Mouse (Mus musculus) liver, embryonic 12.5 days (tissue): ENCODE results near the gene Larp1b. TPM values are rescaled to one million over a fixed set of nuclear protein-coding genes. Genes with fewer than 3 reads are reported as not detected.
"Not testable (repeated sequence)": the region's sequence is repeated elsewhere in the genome, so short reads cannot be mapped to it uniquely, and the experiment has no call there.

Source experiments
- ATAC-seq: fragments of 200-750 bp; cut with Nextera tagmentation; 2 replicates; pipeline ENCODE4 v1.8.0; 2017; ENCODE audit warnings: moderate number of reproducible peaks, mild to moderate bottlenecking, moderate library complexity
- H3K27ac ChIP-seq: fragments of 300-500 bp; sonication (generic); 2 replicates; pipeline ENCODE4 v1.5.1; 2016; ENCODE audit warnings: mild to moderate bottlenecking
- H3K27me3 ChIP-seq: fragments of 300-500 bp; sonication (generic); replicated peaks from 2 replicates; pipeline ENCODE4 v1.6.1; 2016; ENCODE audit warnings: mild to moderate bottlenecking, moderate library complexity
- H3K36me3 ChIP-seq: fragments of 300-500 bp; sonication (generic); 2 replicates; pipeline ENCODE4 v1.6.1; 2016; ENCODE audit warnings: mild to moderate bottlenecking, moderate library complexity
- H3K4me1 ChIP-seq: fragments of 300-500 bp; sonication (generic); 2 replicates; pipeline ENCODE4 v1.6.1; 2016
- H3K4me2 ChIP-seq: fragments of 300-500 bp; sonication (generic); 2 replicates; pipeline ENCODE4 v1.6.1; 2016; ENCODE audit warnings: mild to moderate bottlenecking, moderate library complexity
- H3K4me3 ChIP-seq: fragments of 300-500 bp; sonication (generic); 2 replicates; pipeline ENCODE4 v1.5.1; 2016; ENCODE audit warnings: mild to moderate bottlenecking, moderate library complexity
- H3K9ac ChIP-seq: fragments of 300-500 bp; sonication (generic); 2 replicates; pipeline ENCODE4 v1.6.1; 2016; ENCODE audit warnings: mild to moderate bottlenecking, moderate library complexity
- H3K9me3 ChIP-seq: fragments of 300-500 bp; sonication (generic); replicated peaks from 2 replicates; pipeline ENCODE4 v1.6.1; 2016; ENCODE audit warnings: mild to moderate bottlenecking, moderate library complexity
- WGBS: fragments of 180-500 bp; shearing (Covaris S2); methylation state at CpG from one replicate; pipeline ENCODE4 v1.1.7; 2016; ENCODE audit not compliant: insufficient replicate concordance; 5-methylcytosine and 5-hydroxymethylcytosine counted together
- polyA plus RNA-seq: library from polyadenylated mRNA; unstranded; fragments of >200 nt; fragmentation: Nextera tagmentation; extraction: Ambion mirVana; gene quantifications from 2 replicates; pipeline ENCODE4 v1.2.1, GENCODE M21; 2016

Larp1b gene
- polyA plus RNA-seq: 10.2 and 10.7 TPM in 2 replicates

DNA sequence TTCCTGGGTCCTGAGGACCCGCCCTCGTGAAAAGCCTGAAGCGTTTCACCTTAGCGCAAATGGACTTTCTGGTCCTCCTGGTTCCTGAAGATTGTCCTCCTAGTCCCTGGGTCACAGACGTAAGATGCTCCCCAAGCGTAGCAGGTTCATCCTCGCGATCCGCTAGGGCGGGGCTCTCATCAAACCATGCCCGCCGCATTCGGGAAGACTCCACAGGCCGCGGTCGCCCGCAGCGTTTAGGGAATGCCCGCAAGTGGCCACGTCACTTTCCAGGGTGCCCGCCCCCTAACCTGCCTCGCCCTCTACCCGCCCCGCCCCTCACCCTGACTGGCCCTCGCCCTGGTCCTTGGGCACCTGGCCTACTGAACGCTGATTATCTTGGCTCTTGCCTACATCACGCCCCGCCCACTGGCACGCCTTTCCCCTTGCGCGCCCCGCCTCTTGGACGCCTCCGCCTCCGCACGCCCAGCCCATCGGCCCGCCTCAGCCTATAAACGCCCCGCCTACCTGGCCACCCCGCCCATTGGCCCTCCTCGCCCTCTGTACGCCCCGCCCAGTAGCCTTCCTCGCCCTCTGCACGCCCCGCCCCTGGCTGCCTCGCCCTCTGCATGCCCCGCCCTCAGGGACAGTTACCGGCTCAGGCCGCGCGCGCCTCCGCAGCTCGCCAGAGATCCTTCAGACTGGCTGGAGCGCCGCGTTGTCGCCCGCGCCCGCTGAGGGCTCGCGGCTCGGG, at the start of gene Larp1b:
Gene Larp1b (plus strand): TSS at position 659 of the 733 bp plus-strand sequence.
- peak within 1 kb of the TSS; percentile 95 for H3K27ac ChIP-seq
- under 1% methylated on average over 58 of the region's 66 CpGs for WGBS
- H3K4me1 ChIP-seq: peaks cover 25% of the 10 kb centered on the region
- peak within 1 kb of the TSS; percentile 88 for H3K4me3 ChIP-seq
- no peaks in the 10 kb centered on the region for H3K36me3 ChIP-seq
- peak within 1 kb of the TSS; percentile 99 for H3K4me2 ChIP-seq
- peak within 1 kb of the TSS; percentile 96 for H3K9ac ChIP-seq
- H3K27me3 ChIP-seq: peaks cover 16% of the 10 kb centered on the region
- ATAC-seq: peak; percentile 91
- H3K9me3 ChIP-seq: no peaks in the 10 kb centered on the region

DNA sequence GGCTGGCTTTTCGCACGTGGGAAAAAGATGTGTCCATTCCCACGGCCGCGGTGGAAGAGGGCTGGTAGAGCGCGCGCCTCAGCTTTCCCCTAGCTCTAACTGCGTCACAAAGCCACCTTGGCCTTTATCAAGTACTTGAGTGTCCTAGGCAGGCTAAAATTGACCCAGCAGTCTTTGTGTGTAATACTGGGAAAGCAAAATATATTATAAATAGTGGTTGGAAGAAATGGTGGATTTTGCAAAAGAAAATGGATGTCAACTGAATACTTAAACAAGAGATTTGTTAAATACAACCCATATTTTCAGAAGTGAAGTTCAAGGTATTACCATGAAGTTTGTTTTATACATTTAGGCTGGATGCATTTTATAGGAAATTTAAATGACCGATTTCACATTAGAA, 47.2 kb upstream of the Larp1b start, which contains the start of gene 1700034I23Rik:
Gene 1700034I23Rik (minus strand): TSS at position 101 of the 400 bp plus-strand sequence.
- H3K9me3 ChIP-seq, H3K4me2 ChIP-seq, H3K4me3 ChIP-seq, H3K27me3 ChIP-seq, H3K9ac ChIP-seq, H3K27ac ChIP-seq, ATAC-seq, H3K36me3 ChIP-seq, H3K4me1 ChIP-seq: not testable (repeated sequence)
- 89% methylated on average over 8 of the region's 10 CpGs for WGBS

DNA sequence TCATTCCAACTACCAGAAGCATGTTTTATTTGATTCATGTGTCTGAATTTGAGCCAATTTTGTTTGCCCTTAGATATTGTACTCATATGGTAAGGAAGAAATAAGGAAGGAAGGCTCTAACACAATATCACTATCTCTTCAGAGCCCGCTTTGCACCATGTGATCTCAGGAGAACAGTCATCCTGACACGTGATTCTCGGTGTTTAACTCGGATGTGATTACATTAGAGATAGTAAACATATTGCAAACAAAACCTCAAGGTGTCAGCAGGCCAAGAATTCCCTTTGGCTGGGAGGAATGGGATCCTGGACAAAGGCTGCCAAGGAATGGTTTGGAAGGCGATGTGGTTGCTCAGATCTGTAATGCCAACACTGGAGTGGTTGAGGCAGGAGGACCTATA, 11.4 kb upstream of the Larp1b start:
- no peak overlapping the region for H3K4me3 ChIP-seq
- no peak overlapping the region for H3K9ac ChIP-seq
- no peak overlapping the region for H3K27ac ChIP-seq
- H3K36me3 ChIP-seq: peaks cover 14% of the 10 kb centered on the region
- no peaks in the 10 kb centered on the region for H3K4me1 ChIP-seq
- WGBS: 66% methylated on average over 5 of the region's 5 CpGs
- H3K27me3 ChIP-seq: no peaks in the 10 kb centered on the region
- ATAC-seq: no peak
- no peaks in the 10 kb centered on the region for H3K9me3 ChIP-seq
- no peak overlapping the region for H3K4me2 ChIP-seq

DNA sequence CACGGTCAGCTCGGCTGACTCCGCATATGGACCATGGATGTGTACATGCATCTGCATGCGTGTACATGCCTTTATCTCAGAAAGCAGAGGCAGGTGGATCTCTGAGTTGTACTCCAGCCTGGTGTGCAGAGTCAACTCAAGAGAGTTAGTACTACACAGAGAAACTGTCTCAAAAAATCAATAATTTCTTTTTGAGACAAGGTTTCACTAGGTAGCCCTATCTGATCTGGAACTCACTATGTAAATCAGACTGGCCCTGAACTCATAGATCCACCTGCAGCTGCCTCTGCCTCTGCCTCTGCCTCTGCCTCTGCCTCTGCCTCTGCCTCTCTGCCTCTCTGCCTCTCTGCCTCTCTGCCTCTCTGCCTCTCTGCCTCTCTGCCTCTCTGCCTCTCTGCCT, 11.0 kb upstream of the Larp1b start:
- no peak overlapping the region for H3K4me2 ChIP-seq
- peaks cover 11% of the 10 kb centered on the region for H3K36me3 ChIP-seq
- H3K4me3 ChIP-seq: no peak overlapping the region
- no peak overlapping the region for H3K27ac ChIP-seq
- ATAC-seq: no peak
- no peaks in the 10 kb centered on the region for H3K9me3 ChIP-seq
- H3K9ac ChIP-seq: no peak overlapping the region
- H3K4me1 ChIP-seq: no peaks in the 10 kb centered on the region
- WGBS: 87% methylated on average over 4 of the region's 4 CpGs
- no peaks in the 10 kb centered on the region for H3K27me3 ChIP-seq

DNA sequence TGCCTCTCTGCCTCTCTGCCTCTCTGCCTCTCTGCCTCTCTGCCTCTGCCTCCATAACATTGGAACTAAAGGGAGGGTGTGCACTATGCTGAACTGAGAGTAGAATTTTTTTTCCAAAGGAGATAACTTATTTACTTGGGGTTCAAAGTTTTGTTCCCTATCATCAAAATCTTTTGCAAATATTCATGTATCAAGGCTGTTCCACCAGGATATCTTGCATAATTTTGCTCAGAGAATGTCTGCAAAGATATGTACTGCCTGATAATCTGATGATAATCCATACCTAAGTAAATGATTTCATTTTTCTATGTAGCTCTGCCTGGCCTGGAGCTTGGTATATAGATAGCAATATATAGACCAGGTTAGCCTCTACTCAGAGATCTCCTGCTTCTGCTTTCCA, 10.6 kb upstream of the Larp1b start:
- H3K27me3 ChIP-seq: no peaks in the 10 kb centered on the region
- H3K27ac ChIP-seq: no peak overlapping the region
- ATAC-seq: no peak
- no peaks in the 10 kb centered on the region for H3K9me3 ChIP-seq
- H3K4me2 ChIP-seq: no peak overlapping the region
- peaks cover 6% of the 10 kb centered on the region for H3K36me3 ChIP-seq
- H3K9ac ChIP-seq: no peak overlapping the region
- H3K4me1 ChIP-seq: no peaks in the 10 kb centered on the region
- H3K4me3 ChIP-seq: no peak overlapping the region

DNA sequence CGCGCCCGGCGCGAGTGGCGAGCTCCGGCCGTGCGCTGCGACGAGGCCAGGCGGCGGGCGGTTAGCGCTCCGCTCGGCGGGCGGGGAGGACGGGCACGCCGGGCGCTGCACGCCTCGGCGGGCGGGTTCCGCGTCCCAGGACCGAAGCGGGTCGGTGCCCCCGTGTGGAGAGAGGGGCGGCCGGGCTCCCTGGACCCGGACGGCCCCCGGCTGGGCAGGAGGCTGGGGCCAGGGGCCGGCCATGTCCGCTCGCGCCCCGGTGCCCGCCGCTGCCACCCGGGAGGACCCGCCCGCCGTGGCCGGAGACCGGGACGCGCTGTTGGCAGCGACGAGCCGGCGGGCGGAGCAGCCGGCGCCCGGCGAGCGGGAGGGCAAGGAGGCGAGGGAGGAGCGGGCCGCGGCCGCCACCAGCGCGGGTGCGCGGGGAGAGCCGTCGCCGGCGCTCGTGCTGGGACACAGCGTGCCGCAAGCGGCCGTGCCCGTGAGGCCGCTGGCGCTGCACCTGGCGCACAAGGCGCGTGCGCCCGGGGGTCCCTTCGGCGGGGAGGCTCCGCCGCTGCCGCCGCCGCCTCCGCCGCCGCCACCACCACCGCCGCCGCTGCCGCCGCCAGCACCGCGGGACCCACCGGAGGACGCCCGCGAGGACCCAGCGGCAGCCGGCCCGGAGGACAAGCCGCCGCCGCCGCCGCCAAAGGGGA, 424 bp downstream of the Larp1b start:
- peak overlapping the region; percentile 96 for H3K9ac ChIP-seq
- H3K4me2 ChIP-seq: peak overlapping the region; percentile 99
- WGBS: under 1% methylated on average over 60 of the region's 118 CpGs
- peak overlapping the region; percentile 95 for H3K27ac ChIP-seq
- peaks cover 25% of the 10 kb centered on the region for H3K4me1 ChIP-seq
- no peaks in the 10 kb centered on the region for H3K36me3 ChIP-seq
- peak; percentile 8 for ATAC-seq
- H3K27me3 ChIP-seq: peaks cover 16% of the 10 kb centered on the region
- H3K9me3 ChIP-seq: no peaks in the 10 kb centered on the region
- peak overlapping the region; percentile 88 for H3K4me3 ChIP-seq

DNA sequence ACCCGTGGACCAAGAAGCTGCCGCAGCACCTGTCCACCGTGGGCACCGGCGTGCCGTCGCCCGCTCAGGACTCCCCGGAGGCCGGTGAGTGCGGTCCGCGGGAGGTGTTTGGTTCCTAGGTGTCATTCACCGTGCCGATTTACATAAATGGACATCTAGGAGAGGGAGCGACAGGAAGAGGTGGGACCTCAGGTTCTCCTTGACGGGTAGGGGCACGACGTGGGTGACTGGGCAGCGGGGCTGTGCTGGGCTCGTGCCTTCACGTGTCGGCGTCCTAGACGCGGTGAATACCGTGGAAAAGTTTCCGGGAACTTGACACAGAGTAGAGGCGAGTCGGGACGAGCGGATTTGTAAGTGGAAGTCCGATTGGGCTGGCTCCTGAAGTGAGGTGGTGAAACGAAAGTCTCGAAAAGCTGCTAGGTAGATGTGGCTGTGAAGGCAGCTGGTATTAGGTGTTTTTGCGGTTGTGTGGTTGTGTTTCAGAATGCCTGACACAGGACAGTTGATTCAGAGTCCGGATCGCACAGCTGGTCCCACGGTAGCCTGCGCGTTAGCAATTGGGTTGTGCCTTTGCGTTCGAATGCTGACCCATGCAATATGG, 1.1 kb downstream of the Larp1b start:
- peak; percentile 15 for ATAC-seq
- Histone ChIP-seq H3K9ac (peak overlapping the region; percentile 96), H3K27me3 (peaks cover 16% of the 10 kb centered on the region), H3K4me3 (peak overlapping the region; percentile 88), H3K27ac (peak overlapping the region; percentile 95), H3K4me2 (peak overlapping the region; percentile 99), H3K36me3 (no peaks in the 10 kb centered on the region), H3K9me3 (no peaks in the 10 kb centered on the region), H3K4me1 (peaks cover 25% of the 10 kb centered on the region)
- WGBS: under 1% methylated on average over 43 of the region's 43 CpGs

DNA sequence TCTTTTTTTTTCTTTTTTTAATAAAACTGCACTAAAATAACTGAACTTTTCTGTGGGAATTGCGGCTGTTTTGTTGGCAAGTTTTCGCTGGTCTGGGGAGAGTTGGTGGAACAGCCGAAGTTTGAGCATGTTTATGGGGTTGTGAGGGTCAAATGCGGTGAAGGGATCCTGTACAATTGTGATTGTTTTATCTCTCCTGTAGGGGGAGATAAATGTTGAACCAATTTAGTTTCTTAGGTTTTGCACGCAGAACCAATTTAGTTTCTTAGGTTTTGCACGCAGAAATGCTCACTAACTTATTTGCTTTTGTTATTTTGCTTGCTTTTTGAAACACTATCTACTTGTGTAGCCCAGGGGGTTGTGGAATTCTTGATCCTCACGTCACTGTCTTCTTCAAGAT, 1.7 kb downstream of the Larp1b start:
- Histone ChIP-seq H3K4me3 (peak overlapping the region; percentile 88), H3K27me3 (peaks cover 16% of the 10 kb centered on the region), H3K9me3 (no peaks in the 10 kb centered on the region), H3K27ac (peak overlapping the region; percentile 95), H3K36me3 (no peaks in the 10 kb centered on the region), H3K4me2 (peak overlapping the region; percentile 99), H3K9ac (peak overlapping the region; percentile 96), H3K4me1 (peaks cover 25% of the 10 kb centered on the region)
- WGBS: 6% methylated on average over 7 of the region's 7 CpGs
- no peak for ATAC-seq

DNA sequence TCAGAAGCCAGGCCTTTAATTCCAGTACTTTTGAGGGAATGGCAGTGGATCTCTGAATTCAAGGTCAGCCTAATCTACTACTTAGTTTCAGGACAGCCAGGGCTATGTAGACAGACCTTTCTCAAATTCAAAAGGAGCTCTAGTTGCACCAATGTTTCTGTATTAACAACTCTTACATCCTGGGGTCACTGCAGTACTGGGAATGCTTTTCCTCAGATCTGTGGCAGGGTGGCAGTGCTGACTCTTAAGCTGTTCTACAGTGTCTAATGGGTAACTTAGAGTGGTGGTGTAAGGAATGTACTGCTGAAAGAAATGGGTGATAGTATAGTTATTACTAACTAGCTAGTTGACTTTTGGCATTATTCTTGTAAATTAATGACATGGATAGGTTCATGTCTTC, 3.0 kb downstream of the Larp1b start:
- Histone ChIP-seq H3K9ac (no peak overlapping the region; the same call in 1 of the 2 replicates), H3K27me3 (peaks cover 11% of the 10 kb centered on the region), H3K4me1 (peaks cover 25% of the 10 kb centered on the region), H3K36me3 (no peaks in the 10 kb centered on the region), H3K4me3 (no peak overlapping the region), H3K27ac (no peak overlapping the region), H3K9me3 (no peaks in the 10 kb centered on the region), H3K4me2 (peak overlapping the region; percentile 99; the same call in 1 of the 2 replicates)
- ATAC-seq: no peak

DNA sequence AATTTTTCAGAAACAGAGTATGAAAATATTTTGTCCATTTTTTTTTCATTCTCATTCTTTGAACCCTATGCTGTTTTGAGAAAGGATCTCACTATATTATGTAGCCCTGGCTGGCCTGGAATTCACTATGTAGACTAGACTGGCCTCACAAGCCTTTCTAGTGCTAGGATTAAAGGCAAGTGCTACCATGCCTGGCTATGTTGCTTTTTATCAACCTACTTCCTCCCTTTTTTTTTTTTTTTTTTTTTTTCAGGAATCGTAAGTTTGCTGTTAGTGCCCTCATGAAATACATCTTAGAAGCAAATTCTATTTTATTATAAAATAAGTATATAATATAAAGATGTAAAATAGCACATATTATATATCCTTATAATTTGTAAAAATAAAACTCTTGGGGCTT, 5.2 kb downstream of the Larp1b start:
- H3K4me1 ChIP-seq: peaks cover 21% of the 10 kb centered on the region
- no peak overlapping the region for H3K9ac ChIP-seq
- ATAC-seq: no peak
- H3K4me2 ChIP-seq: no peak overlapping the region
- H3K36me3 ChIP-seq: no peaks in the 10 kb centered on the region
- no peak overlapping the region for H3K27ac ChIP-seq
- H3K9me3 ChIP-seq: no peaks in the 10 kb centered on the region
- 67% methylated on average over 1 of the region's 1 CpGs for WGBS
- no peaks in the 10 kb centered on the region for H3K27me3 ChIP-seq
- H3K4me3 ChIP-seq: no peak overlapping the region

DNA sequence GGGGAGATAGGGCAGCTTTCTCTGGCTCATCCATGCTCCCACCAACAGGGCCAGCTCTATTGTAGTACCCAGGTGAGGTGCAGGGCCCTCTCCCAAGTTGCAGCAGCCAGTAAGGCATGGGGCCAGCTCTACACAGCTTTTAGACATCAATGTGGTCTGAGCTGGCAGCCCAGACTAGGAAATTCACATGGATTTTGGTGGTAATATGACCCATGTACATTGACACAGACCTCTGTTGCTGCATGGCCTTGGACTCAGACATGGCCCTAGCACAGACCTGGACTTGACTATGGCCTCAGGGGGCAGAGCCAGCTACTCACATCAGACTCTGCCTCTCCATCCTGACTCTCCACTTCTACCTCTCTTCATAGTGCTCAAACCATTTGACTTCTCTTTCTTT, 9.2 kb downstream of the Larp1b start:
- H3K4me2 ChIP-seq: no peak overlapping the region
- 0 out of 2 replicates have a peak, but pooled peaks have one; percentile 27 for ATAC-seq
- H3K9me3 ChIP-seq: no peaks in the 10 kb centered on the region
- H3K4me1 ChIP-seq: no peaks in the 10 kb centered on the region
- H3K9ac ChIP-seq: no peak overlapping the region
- H3K27ac ChIP-seq: no peak overlapping the region
- no peak overlapping the region for H3K4me3 ChIP-seq
- H3K27me3 ChIP-seq: no peaks in the 10 kb centered on the region
- H3K36me3 ChIP-seq: no peaks in the 10 kb centered on the region

DNA sequence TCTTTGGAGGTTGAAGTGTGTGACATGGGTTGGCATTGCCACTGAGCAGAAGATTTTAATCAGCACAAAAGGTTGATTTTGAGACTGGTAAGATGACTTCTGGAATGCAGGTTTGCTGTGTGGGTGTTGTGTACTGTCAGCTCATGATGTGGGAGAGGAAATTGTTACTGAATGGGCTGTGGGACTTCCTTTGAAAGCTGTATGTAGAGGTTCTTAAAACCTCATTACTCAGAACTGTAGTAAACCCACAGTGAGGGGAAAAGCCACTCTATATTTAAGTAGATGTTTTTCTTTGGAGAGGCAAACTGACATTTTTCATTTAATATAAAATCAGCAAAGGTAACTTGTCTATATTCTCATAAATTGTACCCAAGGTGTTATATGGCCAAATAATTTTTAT, 31.1 kb downstream of the Larp1b start:
- ATAC-seq: no peak
- no peak overlapping the region for H3K9ac ChIP-seq
- no peak overlapping the region for H3K4me2 ChIP-seq
- H3K27ac ChIP-seq: no peak overlapping the region
- H3K36me3 ChIP-seq: no peaks in the 10 kb centered on the region
- H3K4me1 ChIP-seq: peaks cover 4% of the 10 kb centered on the region; the same call in 1 of the 2 replicates
- H3K4me3 ChIP-seq: no peak overlapping the region
- no peaks in the 10 kb centered on the region for H3K27me3 ChIP-seq
- H3K9me3 ChIP-seq: no peaks in the 10 kb centered on the region
